Mouse (Mus musculus): ENCODE results near the gene Slc12a5.

DNA sequence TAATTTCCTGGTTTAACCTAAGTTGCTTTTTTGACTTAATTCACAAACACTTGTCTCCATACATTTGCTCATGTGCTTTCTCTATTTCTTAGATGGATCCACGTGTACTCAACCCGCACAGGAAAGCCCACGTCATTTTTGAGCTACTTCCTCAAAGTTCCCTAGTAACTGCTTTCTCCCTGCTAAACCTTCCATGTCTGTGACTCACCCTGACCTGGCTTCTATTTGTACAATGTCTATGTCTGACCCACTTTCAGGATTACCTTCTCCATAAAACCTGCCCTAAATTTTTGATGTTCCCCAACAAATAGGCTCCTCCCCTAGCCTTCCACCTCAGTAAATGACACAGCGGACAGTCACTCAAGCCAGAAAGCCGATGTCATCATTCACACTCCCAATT, 54.3 kb downstream of the Slc12a5 start:
- no peak for TF ChIP-seq CTCF (IDR thresholded peaks at IDR 0.05; ENCODE audit: low read depth, low read length)
- TF ChIP-seq GATA2 (IDR thresholded peaks at IDR 0.05; ENCODE audit: borderline replicate concordance, low read depth, low read length) = no peak
- TF ChIP-seq GATA1 (IDR thresholded peaks at IDR 0.05; ENCODE audit: borderline replicate concordance, low read length) = no peak

Data from G1E (cell line).